Mouse (Mus musculus) CD4-positive, CD25-positive, alpha-beta regulatory T cell, adult 4 months (primary cell): ENCODE data around the gene Evx1. TPM values are rescaled to one million over a fixed set of nuclear protein-coding genes. Genes with fewer than 3 reads are reported as not detected.

ENCODE experiments used
- ATAC-seq: one replicate; pipeline ENCODE4 v1.8.0; 2017
- polyA plus RNA-seq, 2 experiments: library from polyadenylated mRNA; unstranded; fragments of 100-300 nt; shearing (Covaris generic); gene quantifications; one replicate each; pipeline ENCODE4 v1.2.1; 2017

Gene Evx1
- polyA plus RNA-seq, 2 experiments from 2014 or later, result not detected

DNA sequence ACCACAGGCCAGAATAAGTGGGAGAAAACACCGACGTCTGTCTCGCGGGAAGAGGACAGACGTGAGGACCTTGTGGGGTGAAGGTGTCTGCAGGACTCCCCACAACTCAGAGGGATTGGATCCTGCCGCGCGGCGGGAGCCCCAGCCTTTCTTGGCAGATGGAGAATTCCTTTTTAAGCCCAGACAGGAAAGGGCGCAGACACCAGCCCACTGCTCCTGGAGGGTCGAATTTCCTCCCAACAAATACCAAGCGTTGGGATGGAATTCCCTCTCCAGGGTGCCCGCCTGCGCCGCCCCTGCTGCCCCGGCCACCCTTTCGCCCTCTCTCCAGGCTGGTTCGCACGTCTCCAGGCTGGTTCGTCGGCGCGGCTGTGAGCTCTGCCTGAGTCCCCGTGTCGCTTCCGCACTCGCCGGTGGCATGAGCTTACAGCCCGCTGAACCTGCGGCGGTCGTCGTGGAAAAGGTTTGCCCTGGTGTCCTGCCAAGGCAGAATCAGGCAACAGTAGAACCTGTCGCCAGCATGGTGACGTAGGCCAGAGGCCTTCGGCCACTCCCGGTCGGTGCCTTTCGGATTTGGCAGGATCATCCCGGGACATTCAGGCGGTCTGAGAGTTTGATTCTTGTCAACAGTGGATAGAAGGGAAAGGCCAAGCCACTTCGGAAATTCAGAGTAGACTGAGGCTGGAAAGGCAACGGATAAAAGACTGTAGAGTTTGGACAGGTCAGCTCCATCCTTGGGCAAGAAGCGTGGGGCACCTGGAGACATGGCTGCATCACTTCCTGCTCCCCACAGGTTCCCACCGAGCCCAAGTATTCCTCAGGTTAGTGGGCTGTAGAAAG lies 22.1 kb upstream of the Evx1 start:
- no peak for ATAC-seq

DNA sequence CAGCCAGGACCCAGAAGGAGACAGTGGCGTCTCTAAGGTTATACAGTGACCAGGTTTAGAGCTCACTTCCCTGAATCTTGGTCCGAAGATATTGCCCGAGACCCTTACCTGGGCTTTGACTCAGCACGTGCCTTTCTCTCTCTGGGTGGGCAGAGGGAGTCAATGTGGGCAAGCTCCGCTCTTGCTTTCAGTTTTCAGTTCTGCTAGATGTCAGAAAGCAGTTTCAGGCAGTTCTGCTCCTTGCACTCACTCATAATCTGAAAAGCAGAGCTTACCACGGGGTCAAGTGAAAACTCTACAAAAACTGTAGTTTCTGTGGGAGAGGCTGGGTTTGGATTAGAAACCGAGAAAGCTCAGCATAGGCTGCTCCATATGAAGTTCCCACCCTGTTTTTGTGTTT lies 21.0 kb upstream of the Evx1 start:
- ATAC-seq, result no peak

DNA sequence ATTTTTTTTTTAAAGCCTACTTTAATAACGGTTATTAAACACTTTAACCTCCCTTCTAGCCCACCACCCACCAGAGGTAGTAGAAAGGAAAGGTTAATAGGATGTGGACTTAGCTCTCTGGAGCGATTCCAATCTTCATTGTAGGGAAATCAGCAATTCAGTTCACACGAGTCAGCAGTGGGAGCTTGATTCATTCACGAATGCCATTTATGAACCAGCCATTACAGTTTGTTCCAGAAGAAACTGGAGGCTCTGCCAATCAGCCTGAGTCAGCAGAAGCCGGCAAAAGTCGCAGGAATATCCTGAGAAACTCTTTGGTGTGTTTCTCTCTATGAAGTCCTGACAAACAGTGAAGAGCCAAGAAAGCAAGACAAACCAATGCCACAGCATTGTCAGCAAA lies 18.7 kb upstream of the Evx1 start:
- no peak for ATAC-seq

DNA sequence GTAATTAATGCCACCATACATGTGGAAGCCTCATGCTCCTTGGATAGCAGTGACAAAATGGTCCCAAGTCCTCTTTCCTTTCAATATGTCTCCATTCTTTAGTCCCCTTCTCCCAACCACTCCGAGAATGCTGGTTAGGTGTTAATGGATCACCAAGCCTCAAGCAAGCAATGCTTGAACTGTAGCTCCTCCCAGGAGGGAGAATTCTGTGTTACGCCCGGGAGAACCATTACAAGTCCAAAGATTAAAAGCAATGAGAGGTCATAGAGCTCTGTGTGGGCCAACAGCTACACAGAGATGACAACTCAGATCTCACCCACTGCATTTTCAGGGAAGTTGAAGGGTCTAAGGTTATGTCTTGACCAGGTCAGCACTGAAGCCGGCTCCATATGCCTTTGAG lies 14.8 kb upstream of the Evx1 start:
- ATAC-seq, result no peak

DNA sequence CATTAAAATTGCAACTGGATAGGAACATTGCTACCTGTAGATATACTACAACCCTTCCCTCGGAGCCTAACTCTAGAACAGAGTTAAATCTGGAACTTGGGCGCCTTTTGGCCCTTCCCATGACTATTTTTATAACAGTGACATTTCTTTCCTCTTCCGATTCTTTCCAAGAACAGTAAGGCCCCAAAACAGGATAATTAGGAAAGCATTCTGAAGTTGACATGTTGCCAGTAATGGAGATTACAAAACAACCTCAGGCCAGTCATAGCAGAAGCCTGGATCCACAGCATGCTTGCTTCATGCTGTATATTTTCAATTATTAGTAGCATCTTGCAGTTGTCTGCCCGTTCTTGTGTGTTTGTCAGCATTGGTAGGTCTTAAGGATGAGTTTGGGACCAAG lies 12.5 kb upstream of the Evx1 start:
- no peak for ATAC-seq

DNA sequence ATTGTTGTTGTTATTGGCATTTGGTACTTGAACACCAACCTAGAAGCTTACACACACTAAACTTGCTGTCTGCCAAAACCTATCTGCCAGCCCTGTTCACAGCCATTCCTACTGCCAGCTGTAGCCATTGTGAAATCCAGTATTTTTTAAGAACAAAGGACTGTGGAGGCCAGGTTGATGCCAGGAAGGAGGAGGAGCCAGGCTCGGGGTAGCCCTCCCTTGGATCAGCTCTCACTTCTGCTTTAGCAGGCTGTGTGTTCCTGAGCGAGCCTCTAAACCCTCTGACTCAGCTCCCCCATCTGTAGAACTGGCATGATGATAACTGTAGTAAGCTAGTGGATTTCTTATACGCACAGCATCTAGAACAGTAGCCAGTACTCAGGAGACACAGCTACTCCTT lies 9.9 kb upstream of the Evx1 start:
- ATAC-seq, result no peak

DNA sequence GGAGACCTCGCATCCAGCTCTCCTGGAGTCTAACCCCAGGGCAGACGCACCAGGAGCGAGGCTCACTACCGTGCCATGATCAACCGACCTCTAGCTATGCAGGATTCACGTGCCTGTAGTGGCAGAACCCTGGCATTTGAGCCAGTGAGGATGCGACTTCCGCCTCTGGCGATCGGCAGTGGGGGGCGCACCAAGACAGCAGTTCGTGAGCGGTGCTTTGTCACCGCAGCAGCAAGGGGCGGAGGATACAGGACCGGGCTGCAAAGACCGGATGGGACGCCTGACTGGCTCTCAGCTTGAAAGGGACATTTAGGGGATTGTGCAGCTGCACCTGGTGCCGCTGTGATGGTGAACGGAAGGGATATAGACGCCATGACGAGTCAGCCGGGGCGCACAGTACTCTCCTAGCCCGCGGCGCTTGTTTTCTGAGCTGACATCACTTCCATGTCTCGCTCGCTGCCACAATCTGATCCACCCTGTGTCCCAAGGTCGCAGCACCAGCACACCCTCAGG lies 7.4 kb upstream of the Evx1 start:
- peak; percentile 71 for ATAC-seq

DNA sequence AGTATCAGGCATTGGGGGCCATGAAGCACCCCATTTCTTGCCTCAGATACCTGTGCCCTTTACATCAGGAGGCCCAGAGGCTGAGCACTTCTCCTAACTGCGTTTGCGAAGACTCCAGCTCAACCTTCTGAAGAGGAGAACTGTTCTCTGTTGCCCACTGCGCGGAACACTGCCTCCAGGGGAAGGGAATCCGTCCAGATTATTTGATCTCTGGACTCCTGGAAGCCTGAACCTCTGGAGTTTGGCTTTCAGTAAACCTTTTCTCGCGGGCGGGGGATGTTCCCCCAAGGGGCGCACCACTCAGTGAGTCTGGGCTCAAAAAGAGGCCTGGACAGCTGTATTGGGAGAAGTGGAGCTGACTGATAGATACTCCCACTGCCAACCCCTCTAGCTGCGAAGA lies 3.5 kb upstream of the Evx1 start:
- ATAC-seq, result no peak

DNA sequence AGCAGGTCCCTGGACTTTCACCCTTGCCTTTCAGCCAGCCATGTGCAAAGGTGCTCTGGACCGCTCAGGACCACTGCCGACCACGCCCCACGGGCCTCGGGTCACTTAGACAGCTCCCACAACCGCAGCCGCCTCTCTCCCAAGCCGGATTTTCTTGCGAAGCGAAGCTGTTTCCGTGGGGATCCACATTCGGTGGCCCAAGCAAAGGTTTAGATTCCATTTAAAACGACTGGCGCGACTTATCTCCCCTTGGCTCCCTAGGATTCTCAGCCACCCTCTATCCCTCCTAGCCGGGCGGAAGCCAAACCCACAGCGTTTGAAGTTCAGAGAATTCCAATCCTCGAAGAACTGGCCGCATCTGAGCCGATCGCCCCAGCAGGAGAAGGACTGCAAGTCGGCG lies 2.9 kb upstream of the Evx1 start:
- ATAC-seq, result no peak

DNA sequence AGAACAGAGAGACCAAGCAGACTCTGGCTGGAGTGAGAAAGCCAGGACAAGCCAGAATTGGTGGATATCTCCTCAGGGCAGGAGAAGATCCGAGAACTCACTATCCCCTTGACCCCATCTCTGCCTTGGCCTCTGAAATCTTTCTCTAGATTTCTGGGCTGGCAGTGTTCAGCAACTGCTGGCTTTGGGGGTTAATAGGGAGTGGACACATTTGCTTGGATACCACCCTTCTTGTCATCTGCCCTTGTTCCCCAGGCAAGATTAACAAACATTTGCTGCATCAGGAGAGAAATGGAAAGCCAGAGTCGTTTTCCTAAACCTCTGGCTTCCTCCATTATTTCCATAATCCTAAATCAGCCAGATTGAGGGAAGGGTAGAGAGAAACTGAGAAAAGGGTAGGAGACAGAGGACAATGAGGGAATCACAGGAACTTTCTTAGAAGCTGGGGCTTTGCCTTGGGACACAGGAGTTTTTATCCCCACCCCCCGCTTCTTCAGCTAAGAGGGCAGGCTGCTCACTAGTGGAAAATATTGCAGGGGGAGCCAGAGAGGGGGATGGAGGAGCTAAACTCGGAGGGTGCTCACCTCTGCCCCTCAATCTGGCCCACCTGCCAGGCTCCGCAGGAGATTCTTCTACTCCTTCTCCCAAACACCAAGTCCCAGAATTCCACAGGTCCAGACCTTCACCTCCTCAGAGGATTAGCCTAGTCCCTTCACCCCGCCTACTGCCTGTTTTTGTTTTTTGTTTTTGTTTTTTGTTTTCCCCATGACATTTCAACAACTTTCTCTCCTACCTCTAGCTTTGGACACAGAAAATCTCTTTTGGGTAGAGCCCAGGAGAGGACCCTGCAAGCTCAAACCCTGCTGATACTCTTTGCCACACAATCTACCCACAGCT lies 1.4 kb upstream of the Evx1 start:
- no peak for ATAC-seq

DNA sequence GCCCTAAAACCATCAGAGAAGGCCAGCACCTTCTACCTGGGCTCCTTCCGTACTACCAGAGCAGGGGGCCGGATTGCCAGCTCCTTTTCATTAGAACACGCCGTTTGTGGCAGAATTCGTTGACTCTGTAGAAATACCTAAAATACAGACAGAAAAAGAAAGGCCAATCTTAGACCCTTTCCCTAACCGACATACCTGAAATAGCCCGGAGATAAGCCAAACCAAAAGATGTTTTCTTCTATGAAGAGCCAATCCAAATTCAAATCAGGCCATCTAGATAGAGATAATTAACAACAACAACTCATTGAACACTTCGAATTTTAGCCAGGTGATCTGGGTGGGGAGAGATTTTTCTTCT lies 761 bp upstream of the Evx1 start:
- ATAC-seq, result no peak

DNA sequence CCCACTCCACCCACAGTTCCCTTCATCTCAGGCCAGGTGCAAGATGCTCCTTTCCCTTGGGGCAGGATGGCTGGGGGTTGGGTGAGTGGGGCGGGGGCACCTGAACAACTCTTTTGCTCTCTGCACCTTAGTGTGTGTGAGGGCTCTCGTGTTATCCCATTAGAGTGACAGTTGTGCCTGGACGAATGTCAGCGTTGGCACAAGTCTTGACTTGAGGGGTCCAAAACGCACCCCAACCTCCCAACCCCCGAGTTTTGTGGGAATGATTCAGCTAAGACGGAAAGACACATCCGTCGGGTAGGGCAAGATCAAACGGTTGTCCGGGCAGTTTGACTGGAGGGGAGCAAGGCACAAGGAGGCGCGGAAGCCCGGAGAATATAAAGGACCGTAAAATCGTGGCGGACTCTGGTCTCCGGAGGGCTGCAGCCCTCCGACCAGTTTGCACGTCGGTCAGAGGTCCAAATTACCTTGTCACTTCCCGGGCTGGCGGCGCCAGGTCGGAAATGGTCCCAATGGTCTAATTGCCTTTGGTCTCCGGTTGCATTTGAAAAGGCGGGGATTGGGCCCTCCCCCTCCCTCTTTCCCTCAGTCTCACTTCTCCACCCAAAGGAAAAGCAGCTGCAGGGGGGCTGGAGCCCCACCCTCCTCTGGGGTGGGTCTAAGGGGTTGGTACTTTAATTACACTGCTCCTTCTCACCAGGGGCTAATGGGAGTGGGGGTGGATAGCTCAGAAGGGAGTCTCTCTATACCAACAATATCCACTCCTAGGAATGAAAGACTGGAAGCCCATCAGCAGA lies 1.2 kb downstream of the Evx1 start:
- ATAC-seq, result no peak

DNA sequence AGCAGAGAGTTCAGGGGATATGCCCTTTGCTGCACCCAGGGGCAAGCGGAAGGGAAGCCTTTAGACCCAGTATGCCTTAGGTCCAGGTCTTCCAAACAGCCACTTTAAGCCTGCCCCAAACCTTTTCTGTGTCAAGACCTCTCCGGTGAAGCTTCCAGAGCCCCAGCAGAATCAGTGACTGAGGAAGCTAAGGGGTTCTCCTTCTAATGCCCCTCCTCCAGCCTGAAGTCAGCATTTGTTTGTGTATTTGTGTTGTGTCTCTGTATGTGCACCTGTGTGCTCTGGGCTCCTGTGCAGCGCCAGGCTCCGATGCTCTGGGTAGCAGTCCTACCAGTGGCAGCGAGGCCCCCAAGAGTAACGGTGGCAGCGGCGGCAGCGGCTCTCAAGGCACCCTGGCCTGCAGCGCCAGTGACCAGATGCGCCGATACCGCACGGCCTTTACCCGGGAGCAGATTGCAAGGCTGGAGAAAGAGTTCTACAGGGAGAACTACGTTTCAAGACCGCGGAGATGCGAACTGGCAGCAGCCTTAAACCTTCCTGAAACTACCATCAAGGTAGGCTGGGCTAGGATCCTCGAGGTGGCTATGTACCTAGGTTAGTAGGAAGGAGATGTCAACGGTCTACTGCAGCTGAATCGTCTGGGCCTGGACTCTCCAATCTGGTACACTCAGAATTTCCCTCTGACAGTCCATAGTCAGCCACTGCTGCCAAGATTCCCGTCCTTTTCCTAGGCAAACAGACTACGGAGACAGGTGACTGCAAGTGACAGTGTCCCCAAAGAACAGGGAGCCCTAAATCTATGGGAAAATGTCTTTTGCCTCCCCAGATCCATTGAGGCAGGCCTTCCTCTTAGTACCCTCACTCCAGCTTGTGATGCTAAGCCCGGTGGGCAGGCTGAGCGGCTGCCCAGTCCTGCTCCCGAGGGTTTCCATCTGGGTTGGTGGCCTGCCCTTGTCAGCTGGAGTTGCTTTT lies 2.4 kb downstream of the Evx1 start:
- no peak for ATAC-seq

DNA sequence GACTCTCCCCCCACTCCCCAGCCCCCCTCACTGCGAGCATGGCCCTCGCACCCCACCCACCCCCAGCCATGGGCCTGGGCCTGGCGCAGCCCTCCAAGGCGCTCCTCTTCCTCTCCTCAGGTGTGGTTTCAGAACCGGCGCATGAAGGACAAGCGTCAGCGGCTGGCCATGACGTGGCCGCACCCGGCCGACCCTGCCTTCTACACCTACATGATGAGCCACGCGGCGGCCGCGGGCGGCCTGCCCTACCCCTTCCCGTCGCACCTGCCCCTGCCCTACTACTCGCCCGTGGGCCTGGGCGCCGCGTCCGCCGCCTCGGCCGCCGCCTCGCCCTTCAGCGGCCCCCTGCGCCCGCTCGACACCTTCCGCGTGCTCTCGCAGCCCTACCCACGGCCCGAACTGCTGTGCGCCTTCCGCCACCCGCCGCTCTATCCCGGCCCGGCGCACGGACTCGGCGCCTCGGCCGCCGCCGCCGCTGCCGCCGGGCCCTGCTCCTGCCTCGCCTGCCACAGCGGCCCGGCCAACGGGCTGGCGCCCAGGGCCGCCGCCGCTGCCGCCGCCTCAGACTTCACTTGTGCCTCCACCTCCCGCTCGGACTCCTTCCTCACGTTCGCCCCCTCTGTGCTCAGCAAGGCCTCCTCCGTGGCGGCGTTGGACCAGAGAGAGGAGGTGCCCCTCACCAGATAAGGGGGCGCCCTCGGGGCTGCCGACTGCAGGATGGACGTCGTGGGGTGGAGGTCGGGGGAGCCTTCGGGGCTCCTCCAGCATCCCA lies 3.3 kb downstream of the Evx1 start:
- ATAC-seq, result no peak

DNA sequence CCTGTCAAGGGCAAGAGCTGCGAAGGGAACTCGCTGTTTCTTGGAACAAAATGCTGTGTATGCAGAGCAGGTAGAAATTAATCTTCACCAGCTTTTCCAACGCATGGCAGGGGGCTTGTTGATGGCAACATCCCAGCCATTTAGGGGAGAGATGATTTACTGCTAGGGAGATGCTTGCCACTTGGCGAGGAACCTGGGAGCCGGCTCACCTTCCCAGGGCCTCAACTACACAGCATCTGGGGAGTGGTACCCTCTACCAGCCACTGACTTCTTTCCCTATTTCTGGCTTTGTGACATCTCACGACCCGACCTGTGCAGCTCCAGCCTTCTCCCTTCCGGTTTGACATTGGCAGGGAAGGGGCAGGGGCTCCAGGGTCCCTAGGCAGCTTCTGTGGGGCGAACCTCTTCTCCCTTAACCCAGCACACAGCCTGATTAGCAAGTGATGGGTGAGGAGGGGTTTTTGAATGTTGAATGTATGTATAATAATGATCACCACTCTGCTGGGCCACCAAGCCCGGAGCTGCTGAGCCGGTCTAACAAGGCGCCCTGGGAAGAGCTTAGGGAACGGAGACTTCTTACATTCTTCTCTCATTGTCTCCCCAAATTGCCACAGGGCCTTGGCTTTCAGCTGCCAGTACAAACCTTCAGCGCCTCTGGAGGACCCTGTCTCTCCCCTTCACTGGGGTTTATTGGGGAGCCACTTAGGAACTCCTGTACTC lies 4.3 kb downstream of the Evx1 start:
- no peak for ATAC-seq

DNA sequence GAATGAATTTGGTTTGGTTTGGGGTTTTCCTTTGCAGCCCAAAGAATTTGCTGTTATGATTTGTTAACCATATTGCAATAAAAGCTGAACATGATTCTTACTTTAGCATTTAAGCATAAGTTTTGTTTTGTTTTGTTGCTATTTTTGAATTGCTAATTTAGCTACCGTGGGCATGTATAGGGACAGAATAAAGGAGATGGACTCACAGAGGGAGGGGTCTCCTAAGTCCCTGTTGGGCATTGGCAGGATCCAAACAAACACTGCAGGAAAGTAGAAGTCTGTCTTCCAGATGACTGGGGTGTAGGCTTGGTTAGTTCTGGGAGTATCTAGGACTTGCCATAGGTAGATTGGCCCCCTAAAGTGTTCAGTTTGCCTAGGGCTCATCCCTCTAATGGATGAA lies 5.0 kb downstream of the Evx1 start:
- ATAC-seq, result no peak

DNA sequence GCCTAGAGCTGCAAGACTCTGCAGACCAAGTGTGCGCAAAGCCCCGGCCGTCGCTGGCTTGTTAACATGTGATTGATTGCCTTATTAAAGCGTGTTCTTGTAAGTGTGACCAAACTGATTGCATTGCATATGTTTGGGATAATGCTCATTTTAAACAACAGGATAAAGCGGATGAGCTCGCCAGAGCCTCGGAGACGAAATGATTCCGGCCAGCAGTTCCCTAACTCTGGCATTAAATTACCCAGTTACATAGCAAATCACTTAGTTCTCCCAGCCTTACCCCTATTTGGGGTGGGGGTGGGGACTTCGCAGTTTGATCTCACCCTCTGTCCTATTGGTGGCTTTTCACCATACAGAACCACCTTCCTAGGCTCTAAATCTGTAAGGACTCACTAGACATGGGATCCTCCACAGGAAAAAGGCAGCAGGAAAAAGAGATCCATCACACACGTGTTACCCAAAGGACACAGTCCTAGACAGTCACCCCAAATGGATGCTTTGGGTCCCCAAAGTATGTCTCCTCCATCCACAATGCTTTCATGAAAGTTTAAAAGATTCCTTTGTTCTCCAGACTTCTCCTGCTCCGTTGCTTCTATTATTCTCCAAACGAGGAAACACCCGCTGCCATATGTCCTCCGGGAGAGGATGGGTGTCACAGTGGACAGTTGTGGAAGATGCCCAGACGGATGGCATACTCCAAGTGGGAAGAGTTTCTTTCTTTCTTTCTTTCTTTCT lies 6.8 kb downstream of the Evx1 start:
- no peak for ATAC-seq

DNA sequence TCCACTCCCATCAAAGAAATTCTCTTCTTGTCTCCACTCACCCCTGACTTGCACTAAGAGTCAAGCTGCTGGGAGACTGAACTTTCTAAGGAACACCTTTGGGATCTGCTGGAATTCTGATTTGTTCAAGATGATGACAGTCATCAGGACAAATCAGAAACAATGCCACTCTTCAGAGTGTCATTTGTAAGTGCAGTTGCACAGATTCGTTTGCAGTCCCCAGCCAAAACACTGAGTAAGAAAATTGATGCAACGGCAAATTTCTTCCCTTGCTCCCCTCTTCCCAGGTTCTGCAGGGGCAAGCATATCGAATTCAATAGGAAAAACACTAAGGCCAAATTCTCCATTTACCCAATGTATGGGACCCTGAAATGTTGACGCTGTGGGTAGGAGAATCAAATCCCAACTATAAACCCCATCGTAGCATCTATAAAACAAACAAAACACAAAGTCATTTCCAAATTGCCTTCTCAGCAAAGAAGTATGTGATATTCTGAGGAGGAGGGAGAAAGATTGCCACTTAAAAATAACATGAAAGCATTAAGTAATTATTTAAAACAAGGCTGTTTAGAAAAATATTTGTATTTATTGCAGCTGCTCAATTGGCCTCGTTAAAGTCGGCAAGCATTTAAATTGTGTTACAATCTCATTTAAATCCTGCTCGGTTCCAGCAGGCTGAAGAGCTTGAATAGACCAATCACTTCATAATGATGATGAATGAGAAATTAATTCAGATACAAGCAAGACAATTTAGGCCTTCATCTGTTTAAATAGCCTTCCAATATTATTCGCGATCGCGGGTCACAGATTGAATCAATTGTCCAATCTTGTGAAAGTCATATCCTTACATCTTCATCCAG lies 7.9 kb downstream of the Evx1 start:
- ATAC-seq, result no peak
